Mouse (Mus musculus) adrenal gland, adult 10 weeks (tissue): ENCODE data around the gene Snx11. TPM values are rescaled to one million over a fixed set of nuclear protein-coding genes. Genes with fewer than 3 reads are reported as not detected.

Source experiments
- polyA plus RNA-seq: library from polyadenylated mRNA; stranded (reverse); fragments of 350-450 nt; fragmentation: Illumina TruSeq; extraction: RNeasy Lipid Tissue Mini Kit (QIAGEN cat#74804); gene quantifications from one replicate; pipeline ENCODE4 v1.2.3, GENCODE M21; 2014; ENCODE audit warnings: low read depth, low replicate concordance

Gene Snx11
- 4.1 TPM for polyA plus RNA-seq

DNA sequence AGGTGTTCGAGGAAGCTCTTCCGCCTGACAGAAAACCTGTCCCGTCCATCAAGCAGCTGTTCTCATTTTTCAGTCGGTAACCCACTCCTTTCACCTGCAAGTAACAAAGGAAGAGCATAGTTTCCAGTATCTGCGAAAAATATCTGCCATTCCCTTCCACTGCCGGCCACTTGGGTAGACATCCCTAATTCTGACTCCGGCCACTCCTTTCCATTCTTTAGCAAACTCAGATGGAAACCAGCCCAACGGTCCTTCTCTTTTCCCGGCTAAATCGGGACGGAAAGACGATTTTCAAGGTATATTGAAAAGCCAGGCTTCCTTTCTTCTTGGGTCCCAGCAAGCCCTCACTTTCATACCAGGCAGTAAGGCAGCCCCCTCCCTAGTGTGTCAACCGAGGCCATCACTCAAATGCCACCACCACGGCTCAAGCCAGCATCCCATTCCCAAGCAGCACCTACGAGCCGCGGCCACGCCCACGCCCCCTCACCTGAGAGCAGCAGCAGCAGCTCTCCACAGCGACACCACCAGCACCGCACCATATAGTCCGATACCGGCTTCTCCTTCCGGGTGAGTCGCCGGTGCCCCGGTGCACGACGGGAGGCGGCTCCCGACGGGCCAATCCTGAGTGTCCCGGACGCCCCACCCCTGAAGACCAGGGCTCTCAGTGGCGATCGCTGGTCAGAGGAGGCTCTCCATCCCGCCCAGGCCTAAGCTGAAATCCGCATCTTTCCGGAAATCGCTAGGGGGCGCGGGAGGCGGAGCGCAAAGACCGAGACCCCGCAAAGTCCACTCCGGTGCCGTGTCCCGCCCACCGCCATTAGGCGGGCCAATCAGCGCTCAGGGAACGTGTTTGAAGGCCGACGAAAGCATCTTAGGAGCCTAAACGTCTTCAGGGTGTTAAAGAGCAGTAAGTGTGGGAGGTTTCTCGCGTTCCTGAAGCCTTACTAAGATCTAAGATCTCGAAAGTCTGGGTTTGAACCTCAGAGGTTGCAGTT lies at the start of gene Snx11:
Gene Snx11 (minus strand): TSS at position 592 of the 995 bp plus-strand sequence.

DNA sequence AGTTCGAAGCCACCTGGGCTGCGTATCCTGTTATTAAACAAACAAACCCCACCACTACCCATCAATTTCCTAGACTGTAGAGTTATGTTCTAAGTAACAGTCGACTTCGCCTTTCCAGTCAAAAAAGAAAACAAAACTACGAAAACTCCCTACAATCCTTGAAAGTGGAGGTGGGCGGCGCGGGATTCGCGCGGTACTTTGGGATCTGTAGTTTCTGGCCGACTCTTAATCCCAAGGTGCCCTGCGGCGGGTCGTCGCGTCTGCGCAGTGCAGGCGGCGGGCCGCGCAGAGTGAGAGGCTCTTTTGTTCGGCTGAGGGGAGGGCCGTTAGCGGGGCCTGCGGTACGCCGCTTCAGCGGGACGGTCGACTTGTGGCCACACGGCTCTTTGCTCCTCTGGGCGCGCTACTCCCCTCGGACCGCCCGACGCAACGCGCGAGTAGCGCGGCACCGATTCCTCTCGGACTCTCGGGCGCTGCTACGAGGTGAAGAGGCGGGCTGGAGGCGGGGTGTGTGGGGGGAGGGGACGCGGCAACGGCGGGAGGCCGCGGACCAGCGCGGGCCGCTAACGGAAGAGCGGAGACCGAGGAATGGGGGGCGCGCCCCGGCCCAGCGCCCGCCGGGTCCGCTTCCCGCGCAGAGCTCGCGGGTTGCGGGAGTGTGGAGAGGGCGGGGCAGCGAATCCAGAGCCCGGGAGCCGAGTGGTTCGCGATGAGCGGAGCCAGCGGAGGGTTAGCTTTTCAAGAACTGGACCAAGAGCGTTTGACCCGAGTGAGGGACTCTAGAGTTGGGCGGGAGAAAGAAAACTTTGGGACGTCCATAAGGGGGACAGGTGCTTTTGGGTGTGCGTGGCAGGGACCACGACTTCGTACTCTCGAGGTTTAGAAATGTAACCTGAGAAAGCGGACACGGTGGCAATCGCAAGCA lies 11.8 kb upstream of the Snx11 start, which contains the start of gene Cbx1:
Gene Cbx1 (plus strand): TSS at position 257 of the 925 bp plus-strand sequence.

Other genes with a start within 250 kb of the Snx11 start
- 85.1 TPM for gene Cbx1, start 11.6 kb upstream of the Snx11 start, polyA plus RNA-seq
- 121 TPM for gene Nfe2l1, start 52.4 kb upstream of the Snx11 start, polyA plus RNA-seq
- gene Copz2, start 72.3 kb upstream of the Snx11 start, polyA plus RNA-seq, result 21.8 TPM
- gene Cdk5rap3, start 138.9 kb upstream of the Snx11 start, polyA plus RNA-seq, result 16.9 TPM
- not detected for gene Prr15l, start 150.5 kb upstream of the Snx11 start, polyA plus RNA-seq
- gene Pnpo, start 166.4 kb upstream of the Snx11 start, polyA plus RNA-seq, result 11.4 TPM
- 4.9 TPM for gene Sp2, start 205.4 kb upstream of the Snx11 start, polyA plus RNA-seq
- not detected for gene Sp6, start 235.8 kb upstream of the Snx11 start, polyA plus RNA-seq